Mouse (Mus musculus) stomach, embryonic 14.5 days (tissue): ENCODE measurements at regions not wholly inside any gene's neighbourhood (a gene's known extent, or its start where the extent isn't known, plus 50 kb on each side); places are given as distances from the start of the nearest gene placed in this dataset.

Experiments
- ATAC-seq: fragments of 200-750 bp; cut with Nextera tagmentation; 2 replicates; pipeline ENCODE4 v1.8.0; 2017; ENCODE audit warnings: low read depth, moderate TSS enrichment; ENCODE audit not compliant: insufficient number of reproducible peaks, insufficient read depth, low FRiP score
- H3K27ac ChIP-seq: fragments of 300-500 bp; sonication (generic); 2 replicates; pipeline ENCODE4 v1.5.1; 2014; ENCODE audit warnings: mild to moderate bottlenecking, low read length, moderate library complexity, mixed read lengths
- H3K27me3 ChIP-seq: fragments of 300-500 bp; sonication (generic); 2 replicates; pipeline ENCODE4 v1.6.1; 2014; ENCODE audit warnings: low read length, control low read depth, mixed read lengths; ENCODE audit not compliant: control insufficient read depth, insufficient read depth
- H3K36me3 ChIP-seq: fragments of 300-500 bp; sonication (generic); 2 replicates; pipeline ENCODE4 v1.6.1; 2014; ENCODE audit warnings: mild to moderate bottlenecking, control low read depth, low read length, moderate library complexity, mixed read lengths; ENCODE audit not compliant: control insufficient read depth, insufficient read depth
- H3K4me1 ChIP-seq: fragments of 300-500 bp; sonication (generic); 2 replicates; pipeline ENCODE4 v1.6.1; 2014; ENCODE audit warnings: low read length, control low read depth, mixed read lengths; ENCODE audit not compliant: control insufficient read depth, insufficient read depth
- H3K4me2 ChIP-seq: fragments of 300-500 bp; sonication (generic); replicated peaks from 2 replicates; pipeline ENCODE4 v1.6.1; 2014; ENCODE audit warnings: low read depth, low read length, control low read depth
- H3K4me3 ChIP-seq: fragments of 300-500 bp; sonication (generic); 2 replicates; pipeline ENCODE4 v1.5.1; 2014; ENCODE audit warnings: low read depth, low read length, control low read depth
- H3K9ac ChIP-seq: fragments of 300-500 bp; sonication (generic); replicated peaks from 2 replicates; pipeline ENCODE4 v1.6.1; 2014; ENCODE audit warnings: low read depth, mild to moderate bottlenecking, control low read depth, low read length, moderate library complexity, mixed read lengths
- H3K9me3 ChIP-seq: fragments of 300-500 bp; sonication (generic); 2 replicates; pipeline ENCODE4 v1.6.1; 2016; ENCODE audit warnings: low read depth, low read length, control low read depth; ENCODE audit not compliant: control insufficient read depth
- WGBS: fragments of 180-500 bp; shearing (Covaris S2); extraction: QIAGEN DNeasy Blood & Tissue Kit; methylation state at CpG from one replicate; pipeline ENCODE4 v1.1.7; 2014; 5-methylcytosine and 5-hydroxymethylcytosine counted together

- Histone ChIP-seq H3K4me2 (no peak overlapping the region), H3K4me1 (no peaks in the 10 kb centered on the region), H3K9ac (no peak overlapping the region), H3K4me3 (no peak overlapping the region), H3K9me3 (no peaks in the 10 kb centered on the region), H3K27ac (no peak overlapping the region), H3K36me3 (no peaks in the 10 kb centered on the region), H3K27me3 (no peaks in the 10 kb centered on the region)
- 50% methylated on average over 6 of the region's 6 CpGs for WGBS
- no peak for ATAC-seq
These were observed 73.1 kb upstream of the Eomes start for GRCm38 (mm10) chr9:118404867-118405266.

GRCm38 (mm10) chr9:118405926-118406518 lies 72.0 kb upstream of the Eomes start:
- Histone ChIP-seq H3K27me3 (no peaks in the 10 kb centered on the region), H3K36me3 (no peaks in the 10 kb centered on the region), H3K4me2 (no peak overlapping the region), H3K27ac (no peak overlapping the region), H3K9ac (no peak overlapping the region), H3K9me3 (no peaks in the 10 kb centered on the region), H3K4me1 (no peaks in the 10 kb centered on the region), H3K4me3 (no peak overlapping the region)
- WGBS: 77% methylated on average over 9 of the region's 9 CpGs
- ATAC-seq: no peak

- H3K27ac ChIP-seq: no peak overlapping the region
- H3K27me3 ChIP-seq: no peaks in the 10 kb centered on the region
- 78% methylated on average over 4 of the region's 4 CpGs for WGBS
- no peaks in the 10 kb centered on the region for H3K36me3 ChIP-seq
- no peak overlapping the region for H3K4me3 ChIP-seq
- no peak for ATAC-seq
- no peaks in the 10 kb centered on the region for H3K4me1 ChIP-seq
- H3K4me2 ChIP-seq: no peak overlapping the region
- H3K9ac ChIP-seq: no peak overlapping the region
- H3K9me3 ChIP-seq: no peaks in the 10 kb centered on the region
These were observed 62.0 kb upstream of the Eomes start for GRCm38 (mm10) chr9:118416032-118416431.

- Histone ChIP-seq H3K4me1 (no peaks in the 10 kb centered on the region), H3K36me3 (no peaks in the 10 kb centered on the region), H3K9ac (no peak overlapping the region), H3K27ac (no peak overlapping the region), H3K4me2 (no peak overlapping the region), H3K9me3 (no peaks in the 10 kb centered on the region), H3K27me3 (no peaks in the 10 kb centered on the region), H3K4me3 (no peak overlapping the region)
- 82% methylated on average over 6 of the region's 6 CpGs for WGBS
- ATAC-seq: no peak
These were observed 61.5 kb upstream of the Eomes start for GRCm38 (mm10) chr9:118416475-118416874.

GRCm38 (mm10) chr9:118424344-118424743 lies 53.7 kb upstream of the Eomes start:
- no peaks in the 10 kb centered on the region for H3K27me3 ChIP-seq

More at GRCm38 (mm10) chr9:118424344-118424743, 53.7 kb upstream of the Eomes start:
- Histone ChIP-seq H3K4me1 (no peaks in the 10 kb centered on the region), H3K9ac (no peak overlapping the region), H3K4me3 (no peak overlapping the region), H3K4me2 (no peak overlapping the region), H3K36me3 (no peaks in the 10 kb centered on the region), H3K9me3 (no peaks in the 10 kb centered on the region), H3K27ac (no peak overlapping the region)
- ATAC-seq: no peak
- WGBS: 80% methylated on average over 6 of the region's 6 CpGs
